Mouse (Mus musculus) C2C12 (cell line): ENCODE data around the gene Gm3239.
"Not testable (repeated sequence)": the region's sequence is repeated elsewhere in the genome, so short reads cannot be mapped to it uniquely, and the experiment has no call there.

Experiments used
- CTCF ChIP-seq: IDR thresholded peaks from one replicate; pipeline ENCODE4 v1.5.1; 2011; ENCODE audit not compliant: control insufficient read depth, insufficient read depth, insufficient read length
- MAX ChIP-seq: IDR thresholded peaks from one replicate; pipeline ENCODE4 v1.6.1; 2011; ENCODE audit warnings: mild to moderate bottlenecking, control low read depth
- MYOD1 ChIP-seq: IDR thresholded peaks from one replicate; pipeline ENCODE4 v1.6.1; 2011; ENCODE audit warnings: low read depth; ENCODE audit not compliant: control insufficient read depth, insufficient read length
- USF1 ChIP-seq: IDR thresholded peaks from one replicate; pipeline ENCODE4 v1.6.1; 2011; ENCODE audit warnings: low read depth, mild to moderate bottlenecking, control low read depth, moderate library complexity

GRCm38 (mm10) chr14:4649309-4649708, 14.7 kb upstream of the Gm3239 start:
- not testable (repeated sequence) for TF ChIP-seq CTCF, USF1, MAX, MYOD1
